Mouse (Mus musculus) hindbrain, embryonic 14.5 days (tissue): Measurements from ENCODE around the gene Gen1. TPM values are rescaled to one million over a fixed set of nuclear protein-coding genes. Genes with fewer than 3 reads are reported as not detected.

Source experiments
- ATAC-seq: fragments of 200-750 bp; cut with Nextera tagmentation; 2 replicates; pipeline ENCODE4 v1.8.0; 2017; ENCODE audit warnings: moderate number of reproducible peaks, mild to moderate bottlenecking, moderate TSS enrichment, moderate library complexity; ENCODE audit not compliant: low FRiP score
- DNase-seq: peaks from one replicate; pipeline ENCODE4 v3.0.0-alpha.2; 2015; ENCODE audit warnings: low spot score
- H3K27ac ChIP-seq: fragments of 300-500 bp; sonication (generic); 2 replicates; pipeline ENCODE4 v1.5.1; 2014; ENCODE audit warnings: mild to moderate bottlenecking, moderate library complexity
- H3K27me3 ChIP-seq: fragments of 300-500 bp; sonication (generic); 2 replicates; pipeline ENCODE4 v1.6.1; 2014; ENCODE audit warnings: mild to moderate bottlenecking, low read length, mixed read lengths; ENCODE audit not compliant: control insufficient read depth, insufficient read depth
- H3K36me3 ChIP-seq: fragments of 300-500 bp; sonication (generic); replicated peaks from 2 replicates; pipeline ENCODE4 v1.6.1; 2014; ENCODE audit not compliant: control insufficient read depth, insufficient read depth
- H3K4me1 ChIP-seq: fragments of 300-500 bp; sonication (generic); replicated peaks from 2 replicates; pipeline ENCODE4 v1.6.1; 2014; ENCODE audit warnings: antibody characterized with exemption, low read length, mixed read lengths; ENCODE audit not compliant: control insufficient read depth, insufficient read depth
- H3K4me2 ChIP-seq: fragments of 300-500 bp; sonication (generic); replicated peaks from 2 replicates; pipeline ENCODE4 v1.6.1; 2014; ENCODE audit warnings: mild to moderate bottlenecking, moderate library complexity
- H3K4me3 ChIP-seq: fragments of 300-500 bp; sonication (generic); replicated peaks from 2 replicates; pipeline ENCODE4 v1.5.1; 2014; ENCODE audit warnings: mild to moderate bottlenecking, low read length
- H3K9ac ChIP-seq: fragments of 300-500 bp; sonication (generic); 2 replicates; pipeline ENCODE4 v1.6.1; 2014
- H3K9me3 ChIP-seq: fragments of 300-500 bp; sonication (generic); 2 replicates; pipeline ENCODE4 v1.6.1; 2016; ENCODE audit warnings: low read length; ENCODE audit not compliant: control insufficient read depth
- WGBS: fragments of 180-500 bp; shearing (Covaris S2); extraction: QIAGEN DNeasy Blood & Tissue Kit; methylation state at CpG from one replicate; pipeline ENCODE4 v1.1.7; 2014; 5-methylcytosine and 5-hydroxymethylcytosine counted together
- polyA plus RNA-seq: library from polyadenylated mRNA; unstranded; fragments of >200 nt; fragmentation: Nextera tagmentation; extraction: Ambion mirVana; gene quantifications from 2 replicates; pipeline ENCODE4 v1.2.1, GENCODE M21; 2014

Gene Gen1
- polyA plus RNA-seq = 2.0 and 2.7 TPM in 2 replicates

- DNase-seq (peak; percentile 92), ATAC-seq (peak; percentile 99)
- Histone ChIP-seq H3K27me3 (no peaks in the 10 kb centered on the region), H3K27ac (peak within 1 kb of the TSS; percentile 82), H3K4me2 (peak within 1 kb of the TSS; percentile 86), H3K4me3 (peak within 1 kb of the TSS; percentile 82), H3K36me3 (no peaks in the 10 kb centered on the region), H3K9ac (peak within 1 kb of the TSS; percentile 85), H3K9me3 (no peaks in the 10 kb centered on the region), H3K4me1 (peaks cover 31% of the 10 kb centered on the region)
- WGBS = under 1% methylated on average over 77 of the region's 83 CpGs
These were observed at the start of gene Gen1, which contains the start of gene Smc6 for GRCm38 (mm10) chr12:11265382-11266281. Gene Gen1 (minus strand): TSS chr12:11265801. Gene Smc6 (plus strand): TSS chr12:11265886.

GRCm38 (mm10) chr12:11313840-11314239 lies 48.2 kb upstream of the Gen1 start:
- Histone ChIP-seq H3K36me3 (peaks cover 63% of the 10 kb centered on the region), H3K9ac (no peak overlapping the region), H3K4me2 (no peak overlapping the region), H3K4me1 (no peaks in the 10 kb centered on the region), H3K9me3 (no peaks in the 10 kb centered on the region), H3K27me3 (no peaks in the 10 kb centered on the region), H3K4me3 (no peak overlapping the region), H3K27ac (no peak overlapping the region)
- DNase-seq = peak; percentile 64
- no peak for ATAC-seq
- 75% methylated on average over 1 of the region's 1 CpGs for WGBS

GRCm38 (mm10) chr12:11311106-11311505 lies 45.5 kb upstream of the Gen1 start:
- H3K4me1 ChIP-seq = no peaks in the 10 kb centered on the region
- no peaks in the 10 kb centered on the region for H3K27me3 ChIP-seq
- H3K9me3 ChIP-seq = no peaks in the 10 kb centered on the region
- H3K4me2 ChIP-seq = no peak overlapping the region
- no peak overlapping the region for H3K27ac ChIP-seq
- 98% methylated on average over 2 of the region's 2 CpGs for WGBS
- no peak overlapping the region for H3K9ac ChIP-seq
- ATAC-seq (no peak), DNase-seq (no peak)
- H3K4me3 ChIP-seq = no peak overlapping the region
- peaks cover 66% of the 10 kb centered on the region for H3K36me3 ChIP-seq

- no peaks in the 10 kb centered on the region for H3K4me1 ChIP-seq
- no peak overlapping the region for H3K4me3 ChIP-seq
- no peaks in the 10 kb centered on the region for H3K9me3 ChIP-seq
- H3K27me3 ChIP-seq = no peaks in the 10 kb centered on the region
- peaks cover 78% of the 10 kb centered on the region for H3K36me3 ChIP-seq
- H3K4me2 ChIP-seq = no peak overlapping the region
- 93% methylated on average over 8 of the region's 8 CpGs for WGBS
- H3K9ac ChIP-seq = no peak overlapping the region
- DNase-seq = no peak
- no peak overlapping the region for H3K27ac ChIP-seq
- ATAC-seq = no peak
These were observed 41.4 kb upstream of the Gen1 start for GRCm38 (mm10) chr12:11306753-11307645.

GRCm38 (mm10) chr12:11300858-11301257 lies 35.3 kb upstream of the Gen1 start:
- peaks cover 75% of the 10 kb centered on the region for H3K36me3 ChIP-seq

GRCm38 (mm10) chr12:11286382-11286781 lies 20.8 kb upstream of the Gen1 start:
- H3K27ac ChIP-seq = no peak overlapping the region
- no peaks in the 10 kb centered on the region for H3K9me3 ChIP-seq
- H3K4me1 ChIP-seq = no peaks in the 10 kb centered on the region
- 97% methylated on average over 2 of the region's 2 CpGs for WGBS
- DNase-seq (no peak), ATAC-seq (no peak)
- H3K36me3 ChIP-seq = peaks cover 82% of the 10 kb centered on the region
- H3K4me2 ChIP-seq = no peak overlapping the region
- no peaks in the 10 kb centered on the region for H3K27me3 ChIP-seq
- no peak overlapping the region for H3K9ac ChIP-seq
- H3K4me3 ChIP-seq = no peak overlapping the region

More at GRCm38 (mm10) chr12:11300858-11301257, 35.3 kb upstream of the Gen1 start:
- ATAC-seq = no peak
- no peaks in the 10 kb centered on the region for H3K4me1 ChIP-seq
- H3K27ac ChIP-seq = no peak overlapping the region
- H3K9me3 ChIP-seq = no peaks in the 10 kb centered on the region
- H3K4me3 ChIP-seq = no peak overlapping the region
- DNase-seq = no peak
- 95% methylated on average over 1 of the region's 1 CpGs for WGBS
- H3K9ac ChIP-seq = no peak overlapping the region
- no peaks in the 10 kb centered on the region for H3K27me3 ChIP-seq
- no peak overlapping the region for H3K4me2 ChIP-seq

DNA sequence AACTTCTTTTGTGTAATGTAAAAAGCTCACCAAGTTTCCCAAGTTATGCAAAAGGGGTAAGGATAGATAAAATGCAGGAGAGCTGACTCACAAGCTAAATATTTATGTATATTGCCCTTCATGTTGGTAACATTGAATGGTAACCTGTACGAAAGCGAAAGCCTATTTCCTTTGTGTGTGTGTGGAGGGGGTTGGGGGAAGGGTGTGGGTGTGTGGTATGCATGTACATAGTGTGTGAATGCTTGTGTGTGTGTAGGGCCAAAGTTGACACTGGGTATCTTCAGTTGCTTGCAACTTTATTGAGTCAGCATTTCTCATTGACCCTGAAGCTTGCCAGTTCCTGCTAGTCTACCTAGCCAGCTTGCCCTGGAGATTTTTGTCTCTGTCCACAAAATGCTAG lies 16.0 kb upstream of the Gen1 start:
- H3K4me2 ChIP-seq = no peak overlapping the region
- no peak overlapping the region for H3K4me3 ChIP-seq
- no peak for DNase-seq
- no peaks in the 10 kb centered on the region for H3K4me1 ChIP-seq
- no peaks in the 10 kb centered on the region for H3K9me3 ChIP-seq
- H3K27ac ChIP-seq = no peak overlapping the region
- WGBS = 96% methylated on average over 2 of the region's 2 CpGs
- H3K36me3 ChIP-seq = peaks cover 82% of the 10 kb centered on the region
- no peak overlapping the region for H3K9ac ChIP-seq
- ATAC-seq = no peak
- no peaks in the 10 kb centered on the region for H3K27me3 ChIP-seq

DNA sequence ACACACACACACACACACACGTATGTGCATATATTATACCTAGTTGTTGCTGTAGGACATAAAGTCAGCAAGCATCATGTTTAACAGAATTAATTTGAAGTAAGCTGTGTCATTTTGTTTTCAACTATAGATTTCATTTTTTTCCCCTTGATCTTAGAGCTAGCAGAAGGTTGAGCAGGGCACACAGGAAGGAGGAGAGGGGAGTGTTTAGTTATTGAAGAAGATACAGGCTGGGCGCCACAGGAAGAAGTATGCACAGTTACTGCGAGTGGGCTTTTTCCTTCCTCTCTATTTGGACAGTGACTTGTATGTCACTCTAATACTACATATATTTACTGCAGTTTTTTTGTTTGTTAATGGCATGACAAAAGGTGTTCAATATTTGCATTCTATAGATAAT lies 14.3 kb upstream of the Gen1 start:
- Histone ChIP-seq H3K4me2 (no peak overlapping the region), H3K4me1 (no peaks in the 10 kb centered on the region), H3K36me3 (peaks cover 75% of the 10 kb centered on the region), H3K9me3 (no peaks in the 10 kb centered on the region), H3K27me3 (no peaks in the 10 kb centered on the region), H3K9ac (no peak overlapping the region), H3K27ac (no peak overlapping the region), H3K4me3 (no peak overlapping the region)
- 93% methylated on average over 3 of the region's 3 CpGs for WGBS
- ATAC-seq (no peak), DNase-seq (no peak)

GRCm38 (mm10) chr12:11277207-11277606 lies 11.6 kb upstream of the Gen1 start:
- no peak overlapping the region for H3K4me2 ChIP-seq
- H3K36me3 ChIP-seq = peaks cover 80% of the 10 kb centered on the region
- no peak overlapping the region for H3K9ac ChIP-seq
- WGBS = 96% methylated on average over 6 of the region's 6 CpGs
- no peak overlapping the region for H3K4me3 ChIP-seq
- H3K9me3 ChIP-seq = no peaks in the 10 kb centered on the region
- H3K27ac ChIP-seq = no peak overlapping the region
- ATAC-seq (no peak), DNase-seq (no peak)
- no peaks in the 10 kb centered on the region for H3K27me3 ChIP-seq
- no peaks in the 10 kb centered on the region for H3K4me1 ChIP-seq
